Mouse (Mus musculus): ENCODE measurements around the gene Sertad4.

GRCm38 (mm10) chr1:192851126-192851525 lies 4.4 kb downstream of the Sertad4 start:
- no peak for TF ChIP-seq POLR2A (IDR thresholded peaks at IDR 0.05; ENCODE audit: insufficient read depth, low read depth, low read length)
- TF ChIP-seq CTCF (IDR thresholded peaks at IDR 0.05; ENCODE audit: insufficient read depth, low read depth, low read length) = no peak

Measured in olfactory bulb, adult 2 months (tissue).